Mouse (Mus musculus): ENCODE measurements at regions not wholly inside any gene's neighbourhood (a gene's known extent, or its start where the extent isn't known, plus 50 kb on each side); places are given as distances from the start of the nearest gene placed in this dataset.

DNA sequence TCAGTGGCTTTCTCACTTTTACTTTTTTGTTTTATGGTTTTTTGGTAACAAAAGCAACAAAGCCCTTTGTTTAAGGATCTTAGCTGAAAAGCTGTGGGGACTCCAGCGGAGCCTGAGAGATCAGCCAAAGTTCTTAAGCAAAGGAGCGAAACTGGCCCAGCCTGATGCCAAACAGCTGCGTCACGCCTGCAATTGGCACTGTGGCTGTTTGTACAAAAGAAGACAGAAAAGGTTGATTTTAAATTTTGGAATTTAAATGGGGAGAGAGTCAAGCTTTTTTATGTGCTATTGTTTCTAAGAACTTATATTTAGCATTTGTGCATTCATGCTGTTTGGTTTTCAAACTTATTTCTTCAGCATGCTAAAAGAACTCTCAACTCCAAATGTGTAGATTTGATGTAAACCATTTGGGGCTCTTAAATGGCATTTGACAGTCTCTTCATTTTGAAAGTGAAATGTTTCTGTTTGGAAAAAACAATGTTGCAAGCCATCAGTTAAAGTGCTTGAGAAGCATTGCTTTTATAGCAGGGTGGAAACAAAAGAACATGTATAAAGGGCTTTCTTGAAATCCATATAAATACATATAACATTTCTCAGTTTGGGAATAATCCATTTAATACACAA lies 105.1 kb upstream of the Daam1 start:
- ATAC-seq (ENCODE audit: low FRiP score), result no peak
- 12% methylated on average over 4 of the region's 4 CpGs for WGBS
- Histone ChIP-seq H3K4me1 (replicated peaks) (no peaks in the 10 kb centered on the region), H3K36me3 (no peaks in the 10 kb centered on the region), H3K4me3 (no peak overlapping the region), H3K27me3 (no peaks in the 10 kb centered on the region), H3K9me3 (no peaks in the 10 kb centered on the region), H3K4me2 (no peak overlapping the region), H3K27ac (no peak overlapping the region), H3K9ac (no peak overlapping the region)

- Histone ChIP-seq H3K4me2 (no peak overlapping the region), H3K4me3 (no peak overlapping the region), H3K9me3 (no peaks in the 10 kb centered on the region), H3K36me3 (no peaks in the 10 kb centered on the region), H3K4me1 (replicated peaks) (peaks cover 5% of the 10 kb centered on the region), H3K27ac (no peak overlapping the region), H3K9ac (no peak overlapping the region), H3K27me3 (no peaks in the 10 kb centered on the region)
- ATAC-seq (ENCODE audit: low FRiP score), result no peak
- 93% methylated on average over 2 of the region's 2 CpGs for WGBS
These were observed 87.5 kb upstream of the Daam1 start for GRCm38 (mm10) chr12:71743345-71743744.

GRCm38 (mm10) chr12:71746011-71746410 lies 84.9 kb upstream of the Daam1 start:
- H3K4me1 ChIP-seq (replicated peaks), result peaks cover 11% of the 10 kb centered on the region
- H3K4me2 ChIP-seq, result no peak overlapping the region
- no peak overlapping the region for H3K9ac ChIP-seq
- no peaks in the 10 kb centered on the region for H3K27me3 ChIP-seq
- H3K27ac ChIP-seq, result no peak overlapping the region
- no peak overlapping the region for H3K4me3 ChIP-seq
- no peak for ATAC-seq (ENCODE audit: low FRiP score)
- H3K9me3 ChIP-seq, result no peaks in the 10 kb centered on the region
- no peaks in the 10 kb centered on the region for H3K36me3 ChIP-seq
- 64% methylated on average over 6 of the region's 6 CpGs for WGBS

DNA sequence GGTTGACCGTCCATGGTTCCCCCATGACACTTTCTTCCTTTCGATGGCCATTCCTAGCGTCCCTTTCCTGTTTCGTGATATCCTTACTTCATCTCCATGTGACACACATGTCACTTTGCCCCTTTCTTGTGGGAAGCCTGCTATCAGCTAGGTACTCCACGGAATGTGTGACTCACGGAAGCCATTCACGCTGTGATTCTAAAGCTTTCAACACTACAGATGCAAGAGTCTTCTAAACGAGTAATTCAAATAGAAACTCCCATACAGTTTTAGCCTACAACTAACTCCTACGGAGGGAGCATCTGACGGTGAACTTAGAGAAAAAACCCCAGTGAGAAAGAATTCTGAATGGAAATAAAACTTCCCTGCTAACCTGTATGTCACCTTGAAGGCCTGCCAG lies 83.5 kb upstream of the Daam1 start:
- no peaks in the 10 kb centered on the region for H3K36me3 ChIP-seq
- no peaks in the 10 kb centered on the region for H3K27me3 ChIP-seq
- H3K4me1 ChIP-seq (replicated peaks), result peaks cover 11% of the 10 kb centered on the region
- no peak overlapping the region for H3K4me2 ChIP-seq
- no peak overlapping the region for H3K9ac ChIP-seq
- no peak overlapping the region for H3K27ac ChIP-seq
- H3K4me3 ChIP-seq, result no peak overlapping the region
- 93% methylated on average over 10 of the region's 10 CpGs for WGBS
- H3K9me3 ChIP-seq, result no peaks in the 10 kb centered on the region
- ATAC-seq (ENCODE audit: low FRiP score), result no peak

DNA sequence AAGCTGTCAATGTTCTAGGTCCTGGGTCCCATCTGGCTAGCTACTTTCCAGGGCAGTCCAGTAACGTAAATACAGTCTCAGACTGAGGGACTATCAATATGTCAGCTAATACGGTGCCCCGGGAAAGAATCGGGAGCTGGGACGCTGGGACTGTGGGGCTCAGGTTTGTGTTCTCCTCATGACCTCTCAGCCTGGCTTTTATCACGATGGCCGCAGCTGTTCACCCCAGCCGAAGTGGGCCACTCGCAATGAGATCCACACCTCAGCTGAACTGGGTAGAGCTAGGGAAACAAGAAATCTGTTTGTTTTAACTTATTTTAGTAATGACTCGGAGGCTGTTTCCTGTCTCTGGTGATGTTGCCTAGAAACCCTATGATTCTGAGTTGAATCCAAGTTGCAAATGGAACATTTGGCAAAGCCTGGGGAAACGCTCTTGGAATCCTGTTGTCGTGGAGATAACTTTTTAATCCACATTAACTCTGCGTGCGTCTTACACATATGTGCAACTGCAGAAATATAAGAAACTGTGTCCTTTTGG lies 83.0 kb upstream of the Daam1 start:
- H3K9me3 ChIP-seq, result no peaks in the 10 kb centered on the region
- H3K27ac ChIP-seq, result no peak overlapping the region
- no peaks in the 10 kb centered on the region for H3K36me3 ChIP-seq
- WGBS, result 66% methylated on average over 14 of the region's 14 CpGs
- peaks cover 11% of the 10 kb centered on the region for H3K4me1 ChIP-seq (replicated peaks)
- H3K9ac ChIP-seq, result no peak overlapping the region
- H3K4me2 ChIP-seq, result no peak overlapping the region
- no peak overlapping the region for H3K4me3 ChIP-seq
- no peaks in the 10 kb centered on the region for H3K27me3 ChIP-seq
- ATAC-seq (ENCODE audit: low FRiP score), result no peak

DNA sequence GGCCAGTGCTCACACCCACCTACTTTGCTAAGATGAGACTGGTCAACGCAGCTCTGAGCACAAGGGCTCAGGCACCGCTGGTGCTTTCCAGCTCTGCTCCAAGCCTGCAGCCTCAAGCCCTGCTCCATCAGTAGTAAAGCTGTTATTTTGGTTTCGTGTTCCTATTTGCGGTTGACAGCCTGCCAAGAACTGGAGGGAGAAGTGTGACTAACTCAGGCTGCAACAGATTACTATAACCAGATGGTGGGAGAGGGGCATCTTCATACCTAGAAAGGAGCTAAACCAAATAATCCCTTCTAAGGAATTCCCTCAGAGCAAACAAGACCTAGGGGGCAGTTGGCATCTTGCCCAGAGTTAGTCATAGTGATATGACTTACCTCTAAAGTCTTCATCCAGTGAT lies 82.1 kb upstream of the Daam1 start:
- ATAC-seq (ENCODE audit: low FRiP score), result no peak
- H3K27ac ChIP-seq, result 0 out of 2 replicates have a peak overlapping the region, but pooled peaks have one; percentile 8
- WGBS, result 71% methylated on average over 4 of the region's 4 CpGs
- no peak overlapping the region for H3K4me2 ChIP-seq
- no peaks in the 10 kb centered on the region for H3K9me3 ChIP-seq
- no peaks in the 10 kb centered on the region for H3K27me3 ChIP-seq
- H3K4me1 ChIP-seq (replicated peaks), result peaks cover 11% of the 10 kb centered on the region
- no peak overlapping the region for H3K4me3 ChIP-seq
- H3K9ac ChIP-seq, result no peak overlapping the region
- H3K36me3 ChIP-seq, result no peaks in the 10 kb centered on the region

DNA sequence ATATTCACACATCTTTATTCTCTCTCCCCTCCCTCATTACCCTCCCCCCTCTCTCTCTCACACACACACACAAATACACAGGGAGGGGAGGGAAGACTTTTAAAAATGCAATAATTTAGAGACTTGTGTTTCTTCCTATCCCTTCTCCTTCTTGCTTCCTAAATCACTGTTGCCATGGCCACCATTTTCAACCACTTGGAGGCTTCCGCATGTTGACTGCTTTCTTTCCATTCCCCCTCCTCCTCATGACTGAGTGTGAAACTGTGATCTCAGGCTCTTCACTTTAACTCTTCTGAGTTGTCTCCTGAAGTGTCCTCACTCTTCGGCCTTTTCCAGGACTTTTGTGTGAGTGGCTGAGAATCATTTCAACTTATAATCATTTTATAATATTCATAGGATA lies 81.2 kb upstream of the Daam1 start:
- no peak for ATAC-seq (ENCODE audit: low FRiP score)
- H3K36me3 ChIP-seq, result no peaks in the 10 kb centered on the region
- no peak overlapping the region for H3K4me3 ChIP-seq
- H3K4me2 ChIP-seq, result no peak overlapping the region
- peaks cover 11% of the 10 kb centered on the region for H3K4me1 ChIP-seq (replicated peaks)
- H3K27me3 ChIP-seq, result no peaks in the 10 kb centered on the region
- no peaks in the 10 kb centered on the region for H3K9me3 ChIP-seq
- H3K9ac ChIP-seq, result no peak overlapping the region
- H3K27ac ChIP-seq, result no peak overlapping the region
- WGBS, result 74% methylated on average over 2 of the region's 2 CpGs

DNA sequence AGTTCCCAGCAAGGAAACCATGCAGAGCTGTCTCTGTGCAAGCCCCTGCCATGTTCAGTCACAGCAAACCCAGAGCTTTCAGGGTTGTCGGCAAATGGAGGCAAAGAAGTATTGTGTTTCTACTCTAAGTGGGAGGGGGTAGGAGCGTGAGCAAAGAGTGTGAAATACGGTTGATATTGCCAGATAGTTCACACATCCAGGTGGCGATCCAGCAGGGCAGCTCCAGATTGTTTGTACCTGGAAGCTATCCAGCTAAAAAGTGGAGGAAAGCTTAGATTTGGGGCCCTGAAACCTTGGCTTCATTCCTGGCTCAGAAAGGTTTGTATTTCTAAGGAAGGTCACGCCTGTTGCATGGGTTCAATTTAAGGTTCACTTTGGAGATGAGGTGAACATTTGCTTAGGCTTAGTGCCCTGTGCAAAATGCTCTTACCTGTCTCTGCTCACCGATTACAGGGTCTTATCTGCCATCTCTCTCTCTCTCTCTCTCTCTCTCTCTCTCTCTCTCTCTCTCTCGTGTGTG lies 78.1 kb upstream of the Daam1 start:
- Histone ChIP-seq H3K4me2 (no peak overlapping the region), H3K27me3 (no peaks in the 10 kb centered on the region), H3K36me3 (no peaks in the 10 kb centered on the region), H3K9ac (no peak overlapping the region), H3K4me3 (no peak overlapping the region), H3K9me3 (no peaks in the 10 kb centered on the region), H3K4me1 (replicated peaks) (peaks cover 7% of the 10 kb centered on the region; the same call in 1 of the 2 replicates), H3K27ac (no peak overlapping the region)
- WGBS, result 71% methylated on average over 7 of the region's 7 CpGs
- no peak for ATAC-seq (ENCODE audit: low FRiP score)

- no peaks in the 10 kb centered on the region for H3K9me3 ChIP-seq
- H3K4me1 ChIP-seq (replicated peaks), result peaks cover 7% of the 10 kb centered on the region; the same call in 1 of the 2 replicates
- ATAC-seq (ENCODE audit: low FRiP score), result no peak
- no peak overlapping the region for H3K4me3 ChIP-seq
- H3K9ac ChIP-seq, result no peak overlapping the region
- no peak overlapping the region for H3K27ac ChIP-seq
- no peaks in the 10 kb centered on the region for H3K27me3 ChIP-seq
- H3K4me2 ChIP-seq, result no peak overlapping the region
- 86% methylated on average over 3 of the region's 3 CpGs for WGBS
- no peaks in the 10 kb centered on the region for H3K36me3 ChIP-seq
These were observed 77.6 kb upstream of the Daam1 start for GRCm38 (mm10) chr12:71753276-71753675.

DNA sequence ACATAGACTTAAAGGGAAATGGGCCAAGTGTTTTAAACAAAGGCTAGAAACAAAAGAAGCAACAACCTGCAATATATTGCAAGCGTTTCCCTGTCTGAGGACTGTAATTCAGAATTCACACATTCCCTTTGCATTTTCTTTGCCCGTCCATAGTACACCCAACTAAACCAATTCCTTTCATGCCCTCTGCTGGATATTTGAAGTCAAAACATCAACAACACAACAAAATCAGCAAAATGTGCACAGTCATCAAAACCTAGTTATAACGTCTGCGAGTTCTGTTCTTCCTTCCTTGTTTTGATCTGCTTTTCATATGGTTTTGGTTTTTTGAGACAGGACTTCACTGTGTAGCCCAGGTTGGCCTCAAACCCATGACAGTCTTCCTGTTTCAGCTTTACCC lies 67.7 kb upstream of the Daam1 start:
- Histone ChIP-seq H3K4me3 (no peak overlapping the region), H3K9ac (no peak overlapping the region), H3K9me3 (no peaks in the 10 kb centered on the region), H3K27ac (no peak overlapping the region), H3K27me3 (no peaks in the 10 kb centered on the region), H3K4me2 (no peak overlapping the region), H3K4me1 (replicated peaks) (no peaks in the 10 kb centered on the region), H3K36me3 (no peaks in the 10 kb centered on the region)
- no peak for ATAC-seq (ENCODE audit: low FRiP score)
- 77% methylated on average over 4 of the region's 4 CpGs for WGBS

- WGBS, result 89% methylated on average over 4 of the region's 4 CpGs
- ATAC-seq (ENCODE audit: low FRiP score), result no peak
- no peaks in the 10 kb centered on the region for H3K4me1 ChIP-seq (replicated peaks)
These were observed 64.8 kb upstream of the Daam1 start for GRCm38 (mm10) chr12:71766086-71766485.

GRCm38 (mm10) chr12:71766636-71767035 lies 64.2 kb upstream of the Daam1 start:
- no peak overlapping the region for H3K27ac ChIP-seq
- no peaks in the 10 kb centered on the region for H3K9me3 ChIP-seq
- 97% methylated on average over 1 of the region's 1 CpGs for WGBS
- no peaks in the 10 kb centered on the region for H3K4me1 ChIP-seq (replicated peaks)
- no peak overlapping the region for H3K9ac ChIP-seq
- no peak for ATAC-seq (ENCODE audit: low FRiP score)
- H3K4me2 ChIP-seq, result no peak overlapping the region
- H3K27me3 ChIP-seq, result no peaks in the 10 kb centered on the region
- H3K36me3 ChIP-seq, result no peaks in the 10 kb centered on the region
- H3K4me3 ChIP-seq, result no peak overlapping the region

More at GRCm38 (mm10) chr12:71766086-71766485, 64.8 kb upstream of the Daam1 start:
- Histone ChIP-seq H3K27ac (no peak overlapping the region), H3K36me3 (no peaks in the 10 kb centered on the region), H3K27me3 (no peaks in the 10 kb centered on the region), H3K9me3 (no peaks in the 10 kb centered on the region), H3K9ac (no peak overlapping the region), H3K4me3 (no peak overlapping the region), H3K4me2 (no peak overlapping the region)

DNA sequence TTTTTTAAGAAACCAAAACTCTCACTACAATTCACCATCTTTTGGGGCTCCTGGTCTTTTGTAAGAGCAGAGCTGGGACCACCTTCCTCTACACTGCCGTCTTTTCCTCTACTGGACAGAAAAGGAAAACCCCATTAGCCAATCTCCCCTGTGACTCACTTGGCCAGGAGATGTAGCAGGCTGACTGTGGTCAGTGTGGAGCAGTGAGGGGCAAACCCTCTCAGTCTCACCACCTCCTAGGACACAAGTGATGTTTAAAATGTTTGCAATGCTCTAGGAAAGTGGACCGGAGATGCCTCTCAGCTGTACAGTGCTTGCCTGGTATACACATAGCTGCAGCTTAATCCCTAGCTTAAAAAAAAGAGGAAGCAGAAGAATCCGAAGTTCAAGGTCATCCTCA lies 63.0 kb upstream of the Daam1 start:
- Histone ChIP-seq H3K9ac (no peak overlapping the region), H3K4me2 (no peak overlapping the region), H3K36me3 (no peaks in the 10 kb centered on the region), H3K27ac (no peak overlapping the region), H3K27me3 (no peaks in the 10 kb centered on the region), H3K9me3 (no peaks in the 10 kb centered on the region), H3K4me3 (no peak overlapping the region), H3K4me1 (replicated peaks) (no peaks in the 10 kb centered on the region)
- 40% methylated on average over 3 of the region's 3 CpGs for WGBS
- ATAC-seq (ENCODE audit: low FRiP score), result no peak

All from hindbrain, embryonic 13.5 days (tissue).